Mouse (Mus musculus): Measurements from ENCODE around the gene Irf2bp2. TPM values are rescaled to one million over a fixed set of nuclear protein-coding genes. Genes with fewer than 3 reads are reported as not detected.

The Irf2bp2 gene
- polyA plus RNA-seq, 1 experiment from 2014 or later: 9.7 TPM

DNA sequence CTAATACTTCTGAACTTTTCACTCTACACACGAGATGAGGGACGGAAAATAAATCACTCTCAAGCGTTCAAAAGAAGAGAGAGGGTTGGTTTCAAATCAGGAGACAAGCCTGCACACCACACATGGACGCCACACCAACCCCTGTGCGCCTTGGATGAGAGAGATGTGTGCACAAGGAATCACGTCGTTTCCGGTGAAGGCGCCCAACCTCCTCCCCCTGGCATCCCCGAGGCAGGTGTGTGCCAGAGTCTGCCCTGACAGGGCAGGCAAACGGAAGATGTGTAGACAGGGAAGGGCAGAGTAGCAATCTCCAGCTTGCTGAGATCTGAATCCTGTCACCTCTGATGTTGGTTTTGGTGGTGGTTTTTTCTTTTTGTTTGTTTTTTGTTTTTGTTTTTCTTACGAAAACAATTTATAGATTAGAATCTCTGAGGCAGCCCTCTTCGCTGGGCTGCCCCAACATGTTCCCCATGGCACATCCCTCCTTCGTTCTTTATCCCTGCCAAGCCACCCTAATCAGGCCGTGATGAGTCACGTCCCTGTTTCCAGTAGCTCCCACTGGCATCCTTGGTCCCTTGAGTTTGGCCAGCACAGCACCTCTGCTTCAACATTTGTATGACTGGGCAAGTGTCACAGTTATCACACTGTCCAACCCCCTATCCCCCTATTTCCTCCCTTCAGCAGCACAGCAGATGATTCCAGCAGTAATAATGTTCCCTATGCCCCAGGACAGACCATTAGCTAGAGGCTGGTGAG, 18.7 kb downstream of the Irf2bp2 start:
- no peak overlapping the region for H3K4me3 ChIP-seq (ENCODE audit: low read depth, low read length)
- H3K9me3 ChIP-seq (ENCODE audit: control insufficient read depth, low read depth, low read length): no peaks in the 10 kb centered on the region
- H3K36me3 ChIP-seq (ENCODE audit: control insufficient read depth, insufficient read depth, low read length): no peaks in the 10 kb centered on the region
- H3K4me2 ChIP-seq (replicated peaks; ENCODE audit: low read depth, low read length): no peak overlapping the region
- no peak for ATAC-seq (ENCODE audit: insufficient number of reproducible peaks, insufficient read depth, low FRiP score, low read depth)
- no peak overlapping the region for H3K9ac ChIP-seq (replicated peaks; ENCODE audit: low read depth, low read length)
- no peak overlapping the region for H3K27ac ChIP-seq (ENCODE audit: low read length)
- no peaks in the 10 kb centered on the region for H3K27me3 ChIP-seq (ENCODE audit: control insufficient read depth, insufficient read depth, low read length)
- 76% methylated on average over 16 of the region's 16 CpGs for WGBS
- no peaks in the 10 kb centered on the region for H3K4me1 ChIP-seq (ENCODE audit: control insufficient read depth, insufficient read depth, low read length)

DNA sequence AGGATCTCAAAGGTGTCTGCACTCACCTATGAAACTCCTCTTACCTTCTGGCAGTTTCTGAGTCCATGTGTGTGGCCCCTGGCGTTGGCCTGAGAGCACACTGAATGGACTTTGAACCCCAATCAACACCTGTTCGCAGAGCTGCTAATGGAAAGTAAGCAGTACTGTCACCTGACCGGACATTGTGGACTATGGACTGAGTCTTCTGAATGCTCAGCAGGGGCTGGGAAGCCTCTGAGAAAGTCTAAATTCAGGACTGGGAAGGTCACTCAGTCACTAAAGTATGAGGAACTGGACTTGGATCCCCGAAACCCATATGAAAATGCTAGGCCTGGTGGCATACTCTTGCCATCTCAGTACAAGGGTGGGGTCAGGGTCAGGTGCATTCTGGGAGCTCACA, 19.9 kb downstream of the Irf2bp2 start:
- Histone ChIP-seq H3K36me3 (ENCODE audit: control insufficient read depth, insufficient read depth, low read length) (no peaks in the 10 kb centered on the region), H3K9me3 (ENCODE audit: control insufficient read depth, low read depth, low read length) (no peaks in the 10 kb centered on the region), H3K9ac (replicated peaks; ENCODE audit: low read depth, low read length) (no peak overlapping the region), H3K27me3 (ENCODE audit: control insufficient read depth, insufficient read depth, low read length) (no peaks in the 10 kb centered on the region), H3K27ac (ENCODE audit: low read length) (no peak overlapping the region), H3K4me2 (replicated peaks; ENCODE audit: low read depth, low read length) (no peak overlapping the region), H3K4me1 (ENCODE audit: control insufficient read depth, insufficient read depth, low read length) (no peaks in the 10 kb centered on the region), H3K4me3 (ENCODE audit: low read depth, low read length) (no peak overlapping the region)
- peak; percentile 54; the same call in 1 of the 2 replicates for ATAC-seq (ENCODE audit: insufficient number of reproducible peaks, insufficient read depth, low FRiP score, low read depth)
- 77% methylated on average over 4 of the region's 4 CpGs for WGBS

DNA sequence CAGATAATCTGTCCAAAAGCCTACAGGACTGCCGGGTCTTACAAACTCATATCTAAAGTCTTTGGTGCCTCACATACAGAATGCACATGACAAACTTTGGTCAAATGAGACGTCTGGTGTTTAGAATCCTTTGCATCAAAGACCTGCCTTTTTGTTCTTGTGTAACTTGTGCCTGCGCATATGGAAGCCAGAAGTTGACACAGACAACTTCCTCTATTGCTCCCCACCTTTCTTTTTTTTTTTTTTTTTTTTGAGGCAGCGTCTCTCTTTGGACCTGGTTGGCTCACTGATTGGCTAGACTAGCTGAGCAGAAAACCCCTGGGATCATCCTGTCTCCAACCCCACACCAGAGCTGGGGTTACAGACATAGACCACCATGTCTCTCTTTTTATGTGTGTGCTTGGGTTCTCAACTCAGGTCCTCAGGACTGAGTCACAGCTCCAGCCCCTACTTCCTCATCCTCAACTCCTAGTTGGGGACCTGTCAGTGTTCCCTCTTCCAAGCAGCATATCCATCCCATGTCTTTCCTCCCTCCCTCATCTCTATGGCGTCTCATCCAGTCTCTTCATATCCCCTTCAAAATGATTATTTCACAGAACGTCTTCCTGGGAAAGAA, 20.6 kb downstream of the Irf2bp2 start:
- H3K27me3 ChIP-seq (ENCODE audit: control insufficient read depth, insufficient read depth, low read length): no peaks in the 10 kb centered on the region
- H3K4me3 ChIP-seq (ENCODE audit: low read depth, low read length): no peak overlapping the region
- H3K36me3 ChIP-seq (ENCODE audit: control insufficient read depth, insufficient read depth, low read length): no peaks in the 10 kb centered on the region
- H3K4me1 ChIP-seq (ENCODE audit: control insufficient read depth, insufficient read depth, low read length): no peaks in the 10 kb centered on the region
- H3K4me2 ChIP-seq (replicated peaks; ENCODE audit: low read depth, low read length): no peak overlapping the region
- no peaks in the 10 kb centered on the region for H3K9me3 ChIP-seq (ENCODE audit: control insufficient read depth, low read depth, low read length)
- WGBS: 86% methylated on average over 6 of the region's 6 CpGs
- H3K27ac ChIP-seq (ENCODE audit: low read length): no peak overlapping the region
- no peak overlapping the region for H3K9ac ChIP-seq (replicated peaks; ENCODE audit: low read depth, low read length)
- no peak for ATAC-seq (ENCODE audit: insufficient number of reproducible peaks, insufficient read depth, low FRiP score, low read depth)

DNA sequence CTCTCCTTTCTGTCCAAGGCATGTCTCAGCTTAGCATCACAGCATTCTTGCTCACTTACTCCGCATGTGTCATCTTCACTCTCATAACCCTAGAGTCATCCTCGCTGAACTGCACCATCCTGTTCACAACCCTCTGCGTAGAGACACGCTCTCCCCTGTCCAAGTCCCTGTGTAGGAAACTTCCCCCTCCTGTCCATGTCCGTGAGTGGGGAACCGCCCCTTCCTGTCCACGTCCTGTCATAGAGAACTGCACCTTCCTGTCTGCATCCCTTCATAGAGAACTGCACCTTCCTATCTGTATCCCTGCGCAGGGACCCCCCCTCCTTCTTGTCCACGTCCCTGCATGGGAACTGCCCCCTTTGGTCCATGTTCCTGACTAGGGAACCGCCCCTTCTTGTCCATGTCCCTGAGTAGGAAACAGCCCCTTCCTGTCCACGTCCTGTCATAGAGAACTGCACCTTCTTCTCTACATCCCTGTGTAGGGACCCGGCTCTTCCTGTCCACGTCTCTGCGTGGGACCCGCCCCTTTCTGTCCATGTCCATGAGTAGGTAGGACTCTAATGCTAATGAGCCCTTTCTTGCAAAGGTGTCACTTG, 22.6 kb downstream of the Irf2bp2 start:
- WGBS: 85% methylated on average over 15 of the region's 15 CpGs

DNA sequence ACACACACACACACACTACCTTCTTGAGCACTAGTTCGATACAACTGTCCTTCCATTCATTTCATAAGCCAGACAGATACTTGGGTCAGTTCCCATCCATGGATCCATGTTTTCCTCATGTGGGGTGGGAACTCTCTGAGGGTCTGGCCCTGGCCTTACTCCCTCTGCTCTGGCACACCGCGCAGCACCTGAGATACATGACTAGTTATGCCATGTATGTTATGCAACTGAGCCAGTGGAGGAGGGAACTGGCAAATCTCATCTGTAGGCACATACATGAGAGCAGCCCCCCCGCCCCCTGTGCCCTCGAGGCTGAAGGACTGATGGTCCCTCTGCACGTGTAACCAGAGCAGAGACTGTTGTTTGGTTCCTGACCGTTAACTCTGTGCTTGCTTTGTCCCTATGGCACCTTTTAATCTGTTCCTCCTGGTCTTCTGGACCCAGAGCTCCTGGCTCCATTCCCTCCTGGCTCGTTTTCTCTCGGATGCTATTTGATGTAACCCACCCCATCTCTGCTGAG, 23.2 kb downstream of the Irf2bp2 start:
- H3K27me3 ChIP-seq (ENCODE audit: control insufficient read depth, insufficient read depth, low read length): no peaks in the 10 kb centered on the region
- 71% methylated on average over 9 of the region's 9 CpGs for WGBS
- no peaks in the 10 kb centered on the region for H3K36me3 ChIP-seq (ENCODE audit: control insufficient read depth, insufficient read depth, low read length)
- H3K9me3 ChIP-seq (ENCODE audit: control insufficient read depth, low read depth, low read length): no peaks in the 10 kb centered on the region
- no peak overlapping the region for H3K4me3 ChIP-seq (ENCODE audit: low read depth, low read length)
- no peak overlapping the region for H3K9ac ChIP-seq (replicated peaks; ENCODE audit: low read depth, low read length)
- H3K4me2 ChIP-seq (replicated peaks; ENCODE audit: low read depth, low read length): no peak overlapping the region
- H3K4me1 ChIP-seq (ENCODE audit: control insufficient read depth, insufficient read depth, low read length): peaks cover 21% of the 10 kb centered on the region
- no peak overlapping the region for H3K27ac ChIP-seq (ENCODE audit: low read length)
- ATAC-seq (ENCODE audit: insufficient number of reproducible peaks, insufficient read depth, low FRiP score, low read depth): no peak

More for the DNA sequence above, 22.6 kb downstream of the Irf2bp2 start:
- H3K4me1 ChIP-seq (ENCODE audit: control insufficient read depth, insufficient read depth, low read length): peaks cover 17% of the 10 kb centered on the region
- no peak for ATAC-seq (ENCODE audit: insufficient number of reproducible peaks, insufficient read depth, low FRiP score, low read depth)
- no peaks in the 10 kb centered on the region for H3K27me3 ChIP-seq (ENCODE audit: control insufficient read depth, insufficient read depth, low read length)
- no peak overlapping the region for H3K9ac ChIP-seq (replicated peaks; ENCODE audit: low read depth, low read length)
- no peak overlapping the region for H3K4me2 ChIP-seq (replicated peaks; ENCODE audit: low read depth, low read length)
- H3K9me3 ChIP-seq (ENCODE audit: control insufficient read depth, low read depth, low read length): no peaks in the 10 kb centered on the region
- no peak overlapping the region for H3K4me3 ChIP-seq (ENCODE audit: low read depth, low read length)
- H3K27ac ChIP-seq (ENCODE audit: low read length): no peak overlapping the region
- H3K36me3 ChIP-seq (ENCODE audit: control insufficient read depth, insufficient read depth, low read length): no peaks in the 10 kb centered on the region

DNA sequence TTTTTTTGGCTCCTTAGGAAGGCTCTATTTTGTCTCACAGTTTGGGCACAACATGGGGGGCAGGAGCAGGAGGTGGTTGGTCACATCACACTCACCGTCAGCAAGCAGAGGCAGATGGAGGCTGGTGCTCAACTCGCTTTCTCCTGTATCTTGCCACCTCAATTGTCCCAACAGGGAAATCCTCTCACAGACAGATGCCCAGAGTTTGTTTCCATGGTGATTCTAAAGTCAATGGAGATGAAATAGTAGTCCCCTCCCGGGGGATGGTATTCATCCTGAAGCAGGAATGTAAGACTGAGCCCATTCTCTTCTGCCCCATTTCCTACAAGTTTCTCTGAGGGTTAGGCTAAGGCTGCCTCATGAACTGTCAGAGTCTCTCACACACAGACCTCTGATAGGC, 23.7 kb downstream of the Irf2bp2 start:
- no peaks in the 10 kb centered on the region for H3K36me3 ChIP-seq (ENCODE audit: control insufficient read depth, insufficient read depth, low read length)
- H3K4me2 ChIP-seq (replicated peaks; ENCODE audit: low read depth, low read length): no peak overlapping the region
- WGBS: 72% methylated on average over 3 of the region's 3 CpGs
- no peak overlapping the region for H3K27ac ChIP-seq (ENCODE audit: low read length)
- no peak overlapping the region for H3K4me3 ChIP-seq (ENCODE audit: low read depth, low read length)
- H3K4me1 ChIP-seq (ENCODE audit: control insufficient read depth, insufficient read depth, low read length): peaks cover 21% of the 10 kb centered on the region
- no peaks in the 10 kb centered on the region for H3K27me3 ChIP-seq (ENCODE audit: control insufficient read depth, insufficient read depth, low read length)
- H3K9me3 ChIP-seq (ENCODE audit: control insufficient read depth, low read depth, low read length): no peaks in the 10 kb centered on the region
- no peak overlapping the region for H3K9ac ChIP-seq (replicated peaks; ENCODE audit: low read depth, low read length)
- ATAC-seq (ENCODE audit: insufficient number of reproducible peaks, insufficient read depth, low FRiP score, low read depth): no peak

DNA sequence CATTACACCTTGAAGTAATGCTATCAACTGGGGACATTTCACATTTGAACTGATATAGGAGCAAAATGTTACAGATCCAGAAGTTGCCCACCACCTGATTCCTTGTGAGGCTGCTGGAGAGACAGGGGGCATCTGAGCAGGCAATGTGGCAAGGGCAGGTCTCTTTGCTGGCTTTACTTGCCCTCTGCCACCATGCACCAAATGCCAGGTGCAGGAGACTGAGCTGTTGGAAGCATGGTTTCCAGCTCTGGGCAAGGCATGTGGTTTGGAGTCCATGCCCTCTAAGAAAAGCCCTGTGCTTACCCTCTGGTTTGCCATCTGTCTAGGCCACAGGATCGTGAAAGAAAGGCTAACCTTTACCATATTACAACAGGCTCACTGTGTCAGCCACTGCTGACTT, 24.1 kb downstream of the Irf2bp2 start:
- Histone ChIP-seq H3K9ac (replicated peaks; ENCODE audit: low read depth, low read length) (no peak overlapping the region), H3K27me3 (ENCODE audit: control insufficient read depth, insufficient read depth, low read length) (no peaks in the 10 kb centered on the region), H3K4me1 (ENCODE audit: control insufficient read depth, insufficient read depth, low read length) (peaks cover 21% of the 10 kb centered on the region), H3K9me3 (ENCODE audit: control insufficient read depth, low read depth, low read length) (no peaks in the 10 kb centered on the region), H3K27ac (ENCODE audit: low read length) (no peak overlapping the region), H3K4me2 (replicated peaks; ENCODE audit: low read depth, low read length) (no peak overlapping the region), H3K36me3 (ENCODE audit: control insufficient read depth, insufficient read depth, low read length) (no peaks in the 10 kb centered on the region), H3K4me3 (ENCODE audit: low read depth, low read length) (no peak overlapping the region)
- 81% methylated on average over 1 of the region's 1 CpGs for WGBS
- ATAC-seq (ENCODE audit: insufficient number of reproducible peaks, insufficient read depth, low FRiP score, low read depth): no peak

DNA sequence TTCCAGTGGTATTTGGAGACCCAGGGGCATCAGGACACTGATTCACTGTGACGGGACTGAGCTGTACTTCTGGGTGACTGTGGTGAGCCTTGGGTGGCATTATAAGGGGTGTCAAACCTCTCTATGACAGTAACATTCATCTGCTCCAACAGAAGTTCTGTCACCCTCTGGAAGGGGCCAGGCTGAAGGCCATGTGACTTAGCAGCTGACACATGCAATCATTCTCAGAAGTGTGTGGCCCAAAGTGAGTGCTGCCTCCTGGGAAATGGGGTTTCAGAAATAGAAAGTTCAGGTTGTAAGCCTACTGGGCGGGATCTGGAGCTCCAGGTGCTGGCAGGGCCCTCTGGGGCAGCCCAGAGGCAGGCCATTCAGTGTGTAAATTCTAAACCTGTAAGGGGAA, 26.1 kb downstream of the Irf2bp2 start:
- 75% methylated on average over 2 of the region's 2 CpGs for WGBS
- Histone ChIP-seq H3K4me1 (ENCODE audit: control insufficient read depth, insufficient read depth, low read length) (peaks cover 21% of the 10 kb centered on the region), H3K27me3 (ENCODE audit: control insufficient read depth, insufficient read depth, low read length) (no peaks in the 10 kb centered on the region), H3K36me3 (ENCODE audit: control insufficient read depth, insufficient read depth, low read length) (no peaks in the 10 kb centered on the region), H3K4me3 (ENCODE audit: low read depth, low read length) (no peak overlapping the region), H3K27ac (ENCODE audit: low read length) (no peak overlapping the region), H3K9ac (replicated peaks; ENCODE audit: low read depth, low read length) (no peak overlapping the region), H3K9me3 (ENCODE audit: control insufficient read depth, low read depth, low read length) (no peaks in the 10 kb centered on the region), H3K4me2 (replicated peaks; ENCODE audit: low read depth, low read length) (no peak overlapping the region)
- ATAC-seq (ENCODE audit: insufficient number of reproducible peaks, insufficient read depth, low FRiP score, low read depth): no peak

Data from stomach, embryonic 14.5 days (tissue).